Mouse (Mus musculus): Measurements from ENCODE around the gene Serpina1b. TPM values are rescaled to one million over a fixed set of nuclear protein-coding genes. Genes with fewer than 3 reads are reported as not detected.

Serpina1b gene
- total and polyA plus RNA-seq, 3 experiments = 0.16 TPM; not detected in 2

- Histone ChIP-seq H3K4me3 (ENCODE audit: low read depth, low read length) (no peak overlapping the region), H3K4me1 (ENCODE audit: insufficient read depth, low read depth, low read length) (no peaks in the 10 kb centered on the region), H3K36me3 (replicated peaks) (no peaks in the 10 kb centered on the region), H3K9me3 (replicated peaks) (peaks cover 85% of the 10 kb centered on the region), H3K27me3 (ENCODE audit: insufficient read depth, low read length) (no peaks in the 10 kb centered on the region)
- DNase-seq (ENCODE audit: low spot score) (no peak), ATAC-seq (ENCODE audit: extremely low read depth, insufficient number of reproducible peaks, low FRiP score, poor library complexity, severe bottlenecking) (no peak)
- TF ChIP-seq CTCF (IDR thresholded peaks at IDR 0.05; ENCODE audit: low read depth, low read length) (no peak), POLR2AphosphoS5 (IDR thresholded peaks at IDR 0.05; ENCODE audit: insufficient replicate concordance, low read depth, low read length) (no peak), GATA2 (IDR thresholded peaks at IDR 0.05; ENCODE audit: borderline replicate concordance, low read depth, low read length) (no peak), GATA1 (IDR thresholded peaks at IDR 0.05; ENCODE audit: borderline replicate concordance, low read length) (no peak), TAL1 (conservative IDR thresholded peaks at IDR 0.05; ENCODE audit: low read depth, low read length) (no peak)
Observed at GRCm38 (mm10) chr12:103706113-103706512, 124.1 kb downstream of the Serpina1b start.

GRCm38 (mm10) chr12:103705547-103705946 is 124.6 kb downstream of the Serpina1b start:
- DNase-seq (ENCODE audit: low spot score) (no peak), ATAC-seq (ENCODE audit: extremely low read depth, insufficient number of reproducible peaks, low FRiP score, poor library complexity, severe bottlenecking) (no peak)
- H3K27me3 ChIP-seq (ENCODE audit: insufficient read depth, low read length) = no peaks in the 10 kb centered on the region
- no peak for TF ChIP-seq POLR2AphosphoS5 (IDR thresholded peaks at IDR 0.05; ENCODE audit: insufficient replicate concordance, low read depth, low read length)
- no peak for TF ChIP-seq GATA2 (IDR thresholded peaks at IDR 0.05; ENCODE audit: borderline replicate concordance, low read depth, low read length)
- TF ChIP-seq GATA1 (IDR thresholded peaks at IDR 0.05; ENCODE audit: borderline replicate concordance, low read length) = no peak
- TF ChIP-seq TAL1 (conservative IDR thresholded peaks at IDR 0.05; ENCODE audit: low read depth, low read length) = no peak
- no peak for TF ChIP-seq CTCF (IDR thresholded peaks at IDR 0.05; ENCODE audit: low read depth, low read length)
- H3K4me3 ChIP-seq (ENCODE audit: low read depth, low read length) = no peak overlapping the region
- peaks cover 84% of the 10 kb centered on the region for H3K9me3 ChIP-seq (replicated peaks)
- no peaks in the 10 kb centered on the region for H3K36me3 ChIP-seq (replicated peaks)
- no peaks in the 10 kb centered on the region for H3K4me1 ChIP-seq (ENCODE audit: insufficient read depth, low read depth, low read length)

- Histone ChIP-seq H3K27me3 (ENCODE audit: insufficient read depth, low read length) (no peaks in the 10 kb centered on the region), H3K4me1 (ENCODE audit: insufficient read depth, low read depth, low read length) (no peaks in the 10 kb centered on the region), H3K36me3 (replicated peaks) (no peaks in the 10 kb centered on the region), H3K9me3 (replicated peaks) (peaks cover 81% of the 10 kb centered on the region), H3K4me3 (ENCODE audit: low read depth, low read length) (no peak overlapping the region)
- ATAC-seq (ENCODE audit: extremely low read depth, insufficient number of reproducible peaks, low FRiP score, poor library complexity, severe bottlenecking) (no peak), DNase-seq (ENCODE audit: low spot score) (no peak)
- TF ChIP-seq GATA2 (IDR thresholded peaks at IDR 0.05; ENCODE audit: borderline replicate concordance, low read depth, low read length) (no peak), GATA1 (IDR thresholded peaks at IDR 0.05; ENCODE audit: borderline replicate concordance, low read length) (no peak), CTCF (IDR thresholded peaks at IDR 0.05; ENCODE audit: low read depth, low read length) (no peak), POLR2AphosphoS5 (IDR thresholded peaks at IDR 0.05; ENCODE audit: insufficient replicate concordance, low read depth, low read length) (no peak), TAL1 (conservative IDR thresholded peaks at IDR 0.05; ENCODE audit: low read depth, low read length) (no peak)
Observed at GRCm38 (mm10) chr12:103700144-103700750, 129.9 kb downstream of the Serpina1b start.

- H3K4me1 ChIP-seq (ENCODE audit: insufficient read depth, low read depth, low read length) = no peaks in the 10 kb centered on the region
Observed at GRCm38 (mm10) chr12:103695429-103695828, 134.7 kb downstream of the Serpina1b start, which contains the start of gene Serpina1f. Serpina1f (minus strand) TSS chr12:103695529.

GRCm38 (mm10) chr12:103688221-103688814 is 141.9 kb downstream of the Serpina1b start:
- no peak overlapping the region for H3K4me3 ChIP-seq (ENCODE audit: low read depth, low read length)
- DNase-seq (ENCODE audit: low spot score) = no peak
- TF ChIP-seq CTCF (IDR thresholded peaks at IDR 0.05; ENCODE audit: low read depth, low read length) (no peak), POLR2AphosphoS5 (IDR thresholded peaks at IDR 0.05; ENCODE audit: insufficient replicate concordance, low read depth, low read length) (no peak), GATA1 (IDR thresholded peaks at IDR 0.05; ENCODE audit: borderline replicate concordance, low read length) (no peak), TAL1 (conservative IDR thresholded peaks at IDR 0.05; ENCODE audit: low read depth, low read length) (no peak), GATA2 (IDR thresholded peaks at IDR 0.05; ENCODE audit: borderline replicate concordance, low read depth, low read length) (no peak)
- ATAC-seq (ENCODE audit: extremely low read depth, insufficient number of reproducible peaks, low FRiP score, poor library complexity, severe bottlenecking) = no peak
- no peaks in the 10 kb centered on the region for H3K36me3 ChIP-seq (replicated peaks)
- no peaks in the 10 kb centered on the region for H3K4me1 ChIP-seq (ENCODE audit: insufficient read depth, low read depth, low read length)
- no peaks in the 10 kb centered on the region for H3K27me3 ChIP-seq (ENCODE audit: insufficient read depth, low read length)
- peaks cover 86% of the 10 kb centered on the region for H3K9me3 ChIP-seq (replicated peaks)

More at GRCm38 (mm10) chr12:103695429-103695828, 134.7 kb downstream of the Serpina1b start, which contains the start of gene Serpina1f:
- Histone ChIP-seq H3K27me3 (ENCODE audit: insufficient read depth, low read length) (no peaks in the 10 kb centered on the region), H3K4me3 (ENCODE audit: low read depth, low read length) (no peak within 1 kb of the TSS), H3K36me3 (replicated peaks) (no peaks in the 10 kb centered on the region), H3K9me3 (replicated peaks) (peaks cover 79% of the 10 kb centered on the region)
- no peak for DNase-seq (ENCODE audit: low spot score)
- ATAC-seq (ENCODE audit: extremely low read depth, insufficient number of reproducible peaks, low FRiP score, poor library complexity, severe bottlenecking) = no peak
- TF ChIP-seq TAL1 (conservative IDR thresholded peaks at IDR 0.05; ENCODE audit: low read depth, low read length) = no peak
- TF ChIP-seq CTCF (IDR thresholded peaks at IDR 0.05; ENCODE audit: low read depth, low read length) = no peak
- TF ChIP-seq GATA1 (IDR thresholded peaks at IDR 0.05; ENCODE audit: borderline replicate concordance, low read length) = no peak
- no peak for TF ChIP-seq POLR2AphosphoS5 (IDR thresholded peaks at IDR 0.05; ENCODE audit: insufficient replicate concordance, low read depth, low read length)
- TF ChIP-seq GATA2 (IDR thresholded peaks at IDR 0.05; ENCODE audit: borderline replicate concordance, low read depth, low read length) = no peak

- no peak for TF ChIP-seq POLR2AphosphoS5 (IDR thresholded peaks at IDR 0.05; ENCODE audit: insufficient replicate concordance, low read depth, low read length)
- TF ChIP-seq TAL1 (conservative IDR thresholded peaks at IDR 0.05; ENCODE audit: low read depth, low read length) = no peak
- no peak for TF ChIP-seq GATA2 (IDR thresholded peaks at IDR 0.05; ENCODE audit: borderline replicate concordance, low read depth, low read length)
- no peak for TF ChIP-seq GATA1 (IDR thresholded peaks at IDR 0.05; ENCODE audit: borderline replicate concordance, low read length)
- no peak for TF ChIP-seq CTCF (IDR thresholded peaks at IDR 0.05; ENCODE audit: low read depth, low read length)
- DNase-seq (ENCODE audit: low spot score) (no peak), ATAC-seq (ENCODE audit: extremely low read depth, insufficient number of reproducible peaks, low FRiP score, poor library complexity, severe bottlenecking) (no peak)
- Histone ChIP-seq H3K36me3 (replicated peaks) (no peaks in the 10 kb centered on the region), H3K9me3 (replicated peaks) (peaks cover 88% of the 10 kb centered on the region), H3K27me3 (ENCODE audit: insufficient read depth, low read length) (no peaks in the 10 kb centered on the region), H3K4me3 (ENCODE audit: low read depth, low read length) (no peak overlapping the region), H3K4me1 (ENCODE audit: insufficient read depth, low read depth, low read length) (no peaks in the 10 kb centered on the region)
Observed at GRCm38 (mm10) chr12:103687021-103687420, 143.2 kb downstream of the Serpina1b start.
